Mouse (Mus musculus): Measurements from ENCODE around the gene Rnasel. TPM values are rescaled to one million over a fixed set of nuclear protein-coding genes. Genes with fewer than 3 reads are reported as not detected.

The Rnasel gene
- 4.1 and 5.6 TPM in 2 replicates for polyA plus RNA-seq (2011; ENCODE audit: insufficient read length, low read depth, missing spikeins)

DNA sequence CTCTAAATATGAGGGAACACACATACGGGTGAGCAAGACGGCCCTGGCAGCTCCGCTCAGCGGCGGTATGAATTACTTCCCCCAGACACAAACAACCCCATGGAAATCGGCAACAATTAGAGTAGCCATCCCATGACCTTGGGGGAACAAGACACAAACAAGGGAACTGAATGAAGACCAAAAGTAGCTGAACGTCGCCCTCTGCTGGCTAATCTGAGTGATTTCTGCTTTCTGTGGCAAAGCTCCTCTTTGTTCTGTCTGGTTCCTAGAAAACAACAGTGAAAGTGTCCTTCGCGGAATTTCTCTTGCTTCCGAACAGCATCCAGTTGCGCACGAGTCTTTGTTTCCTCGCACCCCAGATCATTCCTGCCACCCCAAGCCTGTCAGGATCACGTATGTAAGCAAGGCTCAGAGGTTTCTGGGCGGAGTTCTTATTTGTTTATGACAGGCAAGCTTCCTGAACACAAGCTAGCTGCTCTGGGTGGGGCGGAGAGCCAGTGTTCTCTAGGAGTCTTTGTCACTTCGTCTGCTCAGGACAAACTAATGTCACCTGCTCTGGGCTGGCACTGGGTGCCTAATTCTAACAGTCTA is at the start of gene Rnasel:
Rnasel (plus strand) TSS at position 216 of the 591 bp plus-strand sequence.
- Histone ChIP-seq H3K4me3 (ENCODE audit: insufficient read depth, low read length) (peak within 1 kb of the TSS; percentile 36), H3K27ac (ENCODE audit: insufficient read depth, low read length) (no peak within 1 kb of the TSS), H3K4me1 (ENCODE audit: control insufficient read depth, insufficient read depth, low read length) (peaks cover 7% of the 10 kb centered on the region)
- TF ChIP-seq CTCF (IDR thresholded peaks at IDR 0.05; ENCODE audit: borderline replicate concordance, insufficient read depth, low read length) (no peak), POLR2A (IDR thresholded peaks at IDR 0.05; ENCODE audit: low read depth, low read length) (no peak; the same call in 1 of the 2 replicates)

DNA sequence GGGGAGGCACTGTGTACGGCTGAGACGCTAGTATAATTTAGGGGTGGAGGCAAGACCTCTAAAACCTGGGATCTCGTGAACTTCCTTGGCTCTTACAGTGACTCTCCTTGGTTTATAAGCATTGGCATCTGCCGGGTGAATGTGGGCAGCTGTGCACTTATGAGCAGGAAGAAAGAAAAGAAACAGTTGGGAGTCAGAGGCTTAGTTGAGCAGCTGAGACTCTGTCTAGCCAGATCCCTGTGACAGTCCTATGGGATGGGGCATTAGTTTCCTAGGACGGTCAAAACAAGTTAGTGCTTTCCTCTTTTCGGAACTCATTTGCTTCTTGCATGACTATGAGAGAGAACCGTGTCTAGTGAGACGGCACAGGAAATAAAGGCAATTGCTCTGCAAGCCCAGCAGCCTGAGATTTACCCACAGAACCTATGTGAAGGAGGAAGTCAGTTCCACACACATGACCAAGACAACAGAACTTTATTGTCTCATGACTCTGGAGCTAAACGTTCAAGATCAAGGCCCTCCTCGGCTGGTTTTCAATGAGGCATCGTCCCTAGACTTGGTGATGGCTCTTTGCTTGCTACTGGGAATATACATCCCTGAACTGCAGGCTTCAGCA is 48.7 kb upstream of the Rnasel start:
- H3K4me1 ChIP-seq (ENCODE audit: control insufficient read depth, insufficient read depth, low read length) = peaks cover 20% of the 10 kb centered on the region
- no peak overlapping the region for H3K4me3 ChIP-seq (ENCODE audit: insufficient read depth, low read length)
- TF ChIP-seq CTCF (IDR thresholded peaks at IDR 0.05; ENCODE audit: borderline replicate concordance, insufficient read depth, low read length) = no peak
- no peak for TF ChIP-seq POLR2A (IDR thresholded peaks at IDR 0.05; ENCODE audit: low read depth, low read length)
- no peak overlapping the region for H3K27ac ChIP-seq (ENCODE audit: insufficient read depth, low read length)

DNA sequence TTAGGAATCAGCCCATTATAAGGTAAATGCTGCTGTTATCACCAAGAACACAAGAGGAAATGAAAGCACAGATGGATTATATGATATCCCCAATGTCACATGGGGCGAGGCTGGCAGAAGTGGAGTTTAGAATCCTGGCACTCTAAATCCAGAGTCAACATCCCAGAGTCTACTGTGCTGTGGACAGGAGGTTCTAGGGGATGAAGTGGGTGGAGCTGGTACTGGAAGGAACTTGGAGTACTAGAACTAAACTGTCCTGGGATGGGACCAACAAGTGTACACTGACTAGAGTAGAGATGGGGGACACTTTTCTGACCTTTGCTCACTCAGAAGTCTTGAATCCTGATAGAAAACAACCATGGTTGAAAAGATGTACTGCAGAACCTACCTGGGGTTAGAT is 47.8 kb upstream of the Rnasel start:
- H3K27ac ChIP-seq (ENCODE audit: insufficient read depth, low read length) = no peak overlapping the region
- H3K4me1 ChIP-seq (ENCODE audit: control insufficient read depth, insufficient read depth, low read length) = peaks cover 20% of the 10 kb centered on the region
- TF ChIP-seq POLR2A (IDR thresholded peaks at IDR 0.05; ENCODE audit: low read depth, low read length) = no peak
- no peak overlapping the region for H3K4me3 ChIP-seq (ENCODE audit: insufficient read depth, low read length)

DNA sequence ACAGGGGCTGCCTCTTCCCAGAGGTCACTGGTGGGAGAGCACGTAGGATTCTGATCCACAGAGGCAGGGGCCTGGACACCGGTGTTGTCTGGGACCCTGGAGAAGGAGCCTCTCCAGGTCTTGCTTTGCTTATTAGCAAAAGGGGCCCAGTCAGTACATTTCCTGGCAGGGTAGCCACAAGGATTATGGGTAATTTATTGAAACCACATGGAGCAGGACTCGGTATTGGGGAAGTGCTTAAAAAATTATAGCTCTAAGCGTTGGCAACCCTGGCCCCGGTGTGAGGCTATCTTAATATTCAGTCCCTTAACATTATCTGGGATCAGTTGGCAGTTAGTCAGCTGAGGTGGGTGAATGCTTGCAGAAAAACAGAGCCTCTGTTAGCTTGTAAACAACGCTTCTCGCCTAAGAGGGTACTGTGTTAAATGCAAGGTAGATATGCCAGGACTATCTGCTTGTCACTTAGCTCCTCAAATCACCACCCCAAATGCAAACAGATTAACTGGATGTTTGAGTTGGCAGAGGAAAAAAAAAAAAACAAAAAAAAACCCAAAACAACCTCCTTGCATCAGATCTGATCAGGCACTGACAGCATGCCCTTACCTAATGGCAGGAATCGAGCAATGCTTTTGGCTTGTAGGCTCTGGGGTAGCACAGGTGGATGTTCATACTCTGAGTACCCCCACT is 46.9 kb upstream of the Rnasel start:
- no peak for TF ChIP-seq POLR2A (IDR thresholded peaks at IDR 0.05; ENCODE audit: low read depth, low read length)
- no peak for TF ChIP-seq CTCF (IDR thresholded peaks at IDR 0.05; ENCODE audit: borderline replicate concordance, insufficient read depth, low read length)
- peaks cover 17% of the 10 kb centered on the region for H3K4me1 ChIP-seq (ENCODE audit: control insufficient read depth, insufficient read depth, low read length)

DNA sequence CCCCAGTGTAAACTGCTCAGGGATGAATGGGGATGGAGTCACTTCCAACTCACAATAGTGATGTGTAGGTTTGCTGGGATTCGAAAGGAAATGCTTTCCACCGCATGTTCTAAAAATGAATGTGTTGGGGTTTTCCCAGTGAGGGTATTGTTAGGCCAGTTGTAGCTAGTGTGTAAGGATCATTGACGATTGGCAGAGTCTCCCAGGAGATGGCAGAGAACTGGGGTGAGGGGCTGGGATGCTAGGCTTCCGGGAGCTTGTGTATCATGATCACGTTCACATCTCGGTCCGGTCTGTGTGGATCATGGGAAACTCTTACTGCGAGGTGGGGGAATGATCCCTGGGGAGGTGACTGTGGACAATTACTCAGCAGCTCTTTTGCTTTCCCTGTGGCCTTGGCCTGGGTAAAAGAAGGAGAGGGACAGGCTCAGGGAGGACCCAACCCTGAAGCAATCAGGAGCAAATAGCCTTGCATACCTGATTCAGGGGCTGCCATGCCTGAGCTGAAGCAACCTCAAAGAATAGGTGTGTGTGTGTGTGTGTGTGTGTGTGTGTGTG is 46.3 kb upstream of the Rnasel start:
- TF ChIP-seq CTCF (IDR thresholded peaks at IDR 0.05; ENCODE audit: borderline replicate concordance, insufficient read depth, low read length) (no peak), POLR2A (IDR thresholded peaks at IDR 0.05; ENCODE audit: low read depth, low read length) (no peak)
- H3K27ac ChIP-seq (ENCODE audit: insufficient read depth, low read length) = no peak overlapping the region
- H3K4me3 ChIP-seq (ENCODE audit: insufficient read depth, low read length) = no peak overlapping the region
- peaks cover 12% of the 10 kb centered on the region for H3K4me1 ChIP-seq (ENCODE audit: control insufficient read depth, insufficient read depth, low read length)

More for the DNA sequence above, 46.9 kb upstream of the Rnasel start:
- Histone ChIP-seq H3K27ac (ENCODE audit: insufficient read depth, low read length) (no peak overlapping the region), H3K4me3 (ENCODE audit: insufficient read depth, low read length) (no peak overlapping the region)

DNA sequence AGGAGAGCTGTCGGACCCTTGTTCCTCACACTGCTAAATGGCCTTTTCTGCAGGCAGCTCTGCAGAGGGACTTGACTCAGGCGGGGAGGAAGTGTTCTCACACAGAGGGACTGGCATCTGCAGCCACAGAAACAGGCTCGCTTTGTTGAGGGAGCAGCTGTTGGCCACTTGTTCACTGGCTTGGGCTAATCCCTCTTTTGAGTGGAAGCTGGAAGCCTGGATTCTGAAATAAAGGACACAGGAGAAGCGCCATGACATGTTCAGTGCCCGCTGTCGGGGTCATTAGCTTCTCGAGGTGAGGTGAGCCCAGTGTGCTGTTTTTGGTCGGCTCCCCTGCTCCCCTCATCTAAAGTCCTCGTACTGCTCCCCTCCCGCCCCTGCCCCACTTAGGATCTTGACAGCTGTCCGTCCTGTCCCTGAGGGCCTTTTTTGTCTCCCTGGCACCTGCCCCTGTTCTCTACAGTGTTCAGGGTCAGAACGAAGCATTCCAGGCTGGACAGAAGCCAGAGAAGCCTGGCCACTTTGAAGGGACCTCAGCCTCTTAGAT is 45.7 kb upstream of the Rnasel start:
- TF ChIP-seq POLR2A (IDR thresholded peaks at IDR 0.05; ENCODE audit: low read depth, low read length) = no peak
- TF ChIP-seq CTCF (IDR thresholded peaks at IDR 0.05; ENCODE audit: borderline replicate concordance, insufficient read depth, low read length) = no peak
- no peak overlapping the region for H3K27ac ChIP-seq (ENCODE audit: insufficient read depth, low read length)
- H3K4me1 ChIP-seq (ENCODE audit: control insufficient read depth, insufficient read depth, low read length) = peaks cover 8% of the 10 kb centered on the region
- no peak overlapping the region for H3K4me3 ChIP-seq (ENCODE audit: insufficient read depth, low read length)

DNA sequence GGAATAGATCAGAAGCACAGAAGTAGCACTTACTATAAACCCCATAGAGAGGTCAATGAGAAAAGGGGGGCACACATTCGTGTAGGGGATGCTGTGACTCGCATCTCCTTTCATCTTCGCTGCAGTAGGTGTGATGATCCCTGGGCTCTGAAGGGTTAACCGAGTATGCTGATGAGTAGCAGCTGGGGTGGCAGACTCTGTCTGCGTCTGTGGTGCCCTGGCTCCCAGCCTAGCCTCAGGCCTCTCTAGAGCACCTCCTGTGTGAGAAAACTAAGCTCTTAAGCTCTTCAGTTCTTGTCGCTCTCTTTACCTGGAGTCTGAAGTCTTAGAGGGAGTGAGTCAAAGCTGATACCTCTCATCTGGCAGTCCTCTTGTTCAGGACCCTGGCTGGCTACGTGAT is 45.1 kb upstream of the Rnasel start:
- Histone ChIP-seq H3K27ac (ENCODE audit: insufficient read depth, low read length) (no peak overlapping the region), H3K4me1 (ENCODE audit: control insufficient read depth, insufficient read depth, low read length) (peaks cover 5% of the 10 kb centered on the region; the same call in 1 of the 2 replicates), H3K4me3 (ENCODE audit: insufficient read depth, low read length) (no peak overlapping the region)
- TF ChIP-seq POLR2A (IDR thresholded peaks at IDR 0.05; ENCODE audit: low read depth, low read length) (no peak), CTCF (IDR thresholded peaks at IDR 0.05; ENCODE audit: borderline replicate concordance, insufficient read depth, low read length) (no peak)

DNA sequence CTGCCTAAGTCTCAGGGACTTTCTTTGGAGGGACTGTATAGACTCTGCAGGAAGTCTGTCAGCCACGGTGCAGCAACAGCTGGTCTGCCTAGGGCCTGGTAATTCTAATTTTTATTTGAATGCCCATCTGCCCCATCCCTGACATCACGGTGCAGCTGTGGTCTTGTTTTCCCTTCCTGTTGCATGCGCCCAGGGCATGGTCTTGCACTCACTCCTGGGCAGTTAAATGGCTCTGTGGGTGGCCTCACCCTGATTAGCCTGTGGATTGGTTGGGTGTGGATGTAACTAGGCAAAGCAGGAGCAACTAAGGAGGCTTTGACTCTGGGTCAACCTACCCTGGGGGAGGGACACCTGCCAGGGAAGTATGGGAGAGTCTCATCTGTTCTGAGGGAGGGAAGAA is 44.2 kb upstream of the Rnasel start:
- Histone ChIP-seq H3K4me1 (ENCODE audit: control insufficient read depth, insufficient read depth, low read length) (peaks cover 5% of the 10 kb centered on the region; the same call in 1 of the 2 replicates), H3K4me3 (ENCODE audit: insufficient read depth, low read length) (no peak overlapping the region), H3K27ac (ENCODE audit: insufficient read depth, low read length) (no peak overlapping the region)
- no peak for TF ChIP-seq POLR2A (IDR thresholded peaks at IDR 0.05; ENCODE audit: low read depth, low read length)
- TF ChIP-seq CTCF (IDR thresholded peaks at IDR 0.05; ENCODE audit: borderline replicate concordance, insufficient read depth, low read length) = no peak

DNA sequence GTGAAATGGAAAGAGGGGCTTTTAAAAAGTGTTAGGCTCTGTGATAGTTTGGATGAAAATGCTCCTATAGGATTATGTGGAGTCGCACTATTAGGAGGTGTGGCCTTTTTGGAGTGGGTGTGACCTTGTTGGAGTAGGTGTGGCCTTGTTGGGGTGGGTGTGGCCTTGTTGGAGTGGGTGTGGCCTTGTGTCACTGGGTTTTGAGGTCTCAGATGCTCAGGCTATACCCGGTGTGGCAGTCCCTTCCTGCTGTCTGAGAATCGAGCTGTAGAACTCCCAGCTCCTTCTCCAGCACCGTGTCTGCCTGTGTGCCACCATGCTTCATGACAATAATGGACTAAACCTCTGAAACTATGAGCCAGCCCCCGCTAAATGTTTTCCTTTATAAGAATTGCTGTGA is 40.6 kb upstream of the Rnasel start:
- H3K4me3 ChIP-seq (ENCODE audit: insufficient read depth, low read length) = no peak overlapping the region
- TF ChIP-seq CTCF (IDR thresholded peaks at IDR 0.05; ENCODE audit: borderline replicate concordance, insufficient read depth, low read length) (no peak), POLR2A (IDR thresholded peaks at IDR 0.05; ENCODE audit: low read depth, low read length) (no peak)

More for the DNA sequence above, 40.6 kb upstream of the Rnasel start:
- Histone ChIP-seq H3K4me1 (ENCODE audit: control insufficient read depth, insufficient read depth, low read length) (no peaks in the 10 kb centered on the region; the same call in 1 of the 2 replicates), H3K27ac (ENCODE audit: insufficient read depth, low read length) (no peak overlapping the region)
